Mouse (Mus musculus) lung, embryonic 14.5 days (tissue): Measurements from ENCODE around the gene Arsg. TPM values are rescaled to one million over a fixed set of nuclear protein-coding genes. Genes with fewer than 3 reads are reported as not detected.
A peak's percentile ranks its signal among the peaks of the same experiment; 100 is the strongest.
"Not testable (repeated sequence)": the region's sequence is repeated elsewhere in the genome, so short reads cannot be mapped to it uniquely, and the experiment has no call there.

Source experiments
- ATAC-seq: fragments of 200-750 bp; cut with Nextera tagmentation; 2 replicates; pipeline ENCODE4 v1.8.0; 2017; ENCODE audit warnings: mild to moderate bottlenecking, moderate TSS enrichment, moderate library complexity; ENCODE audit not compliant: insufficient read depth
- DNase-seq: peaks from one replicate; pipeline ENCODE4 v3.0.0-alpha.2; 2015
- H3K27ac ChIP-seq: fragments of 300-500 bp; sonication (generic); 2 replicates; pipeline ENCODE4 v1.5.1; 2014; ENCODE audit warnings: low read depth, mild to moderate bottlenecking, moderate library complexity
- H3K27me3 ChIP-seq: fragments of 300-500 bp; sonication (generic); 2 replicates; pipeline ENCODE4 v1.6.1; 2014; ENCODE audit warnings: low read length, control low read depth; ENCODE audit not compliant: insufficient read depth
- H3K36me3 ChIP-seq: fragments of 300-500 bp; sonication (generic); 2 replicates; pipeline ENCODE4 v1.6.1; 2014; ENCODE audit warnings: control low read depth; ENCODE audit not compliant: insufficient read depth
- H3K4me1 ChIP-seq: fragments of 300-500 bp; sonication (generic); 2 replicates; pipeline ENCODE4 v1.6.1; 2014; ENCODE audit warnings: antibody characterized with exemption, control low read depth; ENCODE audit not compliant: insufficient read depth
- H3K4me2 ChIP-seq: fragments of 300-500 bp; sonication (generic); 2 replicates; pipeline ENCODE4 v1.6.1; 2014; ENCODE audit warnings: mild to moderate bottlenecking
- H3K4me3 ChIP-seq: fragments of 300-500 bp; sonication (generic); 2 replicates; pipeline ENCODE4 v1.5.1; 2014; ENCODE audit warnings: low read depth, low read length
- H3K9ac ChIP-seq: fragments of 300-500 bp; sonication (generic); 2 replicates; pipeline ENCODE4 v1.6.1; 2014
- H3K9me3 ChIP-seq: fragments of 300-500 bp; sonication (generic); 2 replicates; pipeline ENCODE4 v1.6.1; 2016; ENCODE audit warnings: low read depth, low read length, control low read depth
- CTCF ChIP-seq: IDR thresholded peaks from 2 replicates; pipeline ENCODE4 v1.5.1; 2016; ENCODE audit warnings: antibody characterized with exemption, low read depth
- WGBS: fragments of 180-500 bp; shearing (Covaris S2); extraction: QIAGEN DNeasy Blood & Tissue Kit; methylation state at CpG from one replicate; pipeline ENCODE4 v1.1.7; 2014; 5-methylcytosine and 5-hydroxymethylcytosine counted together
- polyA plus RNA-seq: library from polyadenylated mRNA; unstranded; fragments of >200 nt; fragmentation: Nextera tagmentation; extraction: Ambion mirVana; gene quantifications from 2 replicates; pipeline ENCODE4 v1.2.1, GENCODE M21; 2014

Gene Arsg
- polyA plus RNA-seq, 1 experiment from 2014 or later: 5.3 TPM

DNA sequence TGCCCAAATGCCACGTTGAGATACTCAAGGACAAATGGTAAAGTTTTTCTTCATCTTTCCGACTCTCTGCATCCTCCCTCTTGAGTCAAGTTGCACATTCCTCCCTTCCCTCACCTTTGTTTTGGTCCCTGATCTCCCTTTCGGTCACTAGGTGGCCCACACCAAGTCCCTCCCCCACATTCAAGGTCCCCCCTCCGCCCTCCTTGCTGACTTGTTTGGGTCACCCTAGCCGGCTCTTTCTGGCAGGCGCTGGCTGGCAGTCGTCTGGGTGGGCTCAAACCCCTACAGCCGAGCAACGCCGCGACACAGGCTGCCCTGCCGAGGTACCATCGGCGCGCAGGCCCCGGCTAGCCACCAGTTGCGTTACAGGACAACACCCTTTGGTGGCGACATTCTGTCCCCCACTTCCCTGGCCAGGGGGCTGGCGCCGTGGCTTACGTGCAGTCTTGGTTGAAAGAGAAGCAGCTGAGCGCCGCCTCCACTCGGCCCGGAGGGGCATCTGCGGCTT is 137.7 kb downstream of the Arsg start:
- Histone ChIP-seq H3K9ac (peak overlapping the region; percentile 83), H3K9me3 (no peaks in the 10 kb centered on the region), H3K4me1 (0 out of 2 replicates have a peak, but pooled peaks cover 5% of the 10 kb centered on the region), H3K4me3 (peak overlapping the region; percentile 76), H3K4me2 (peak overlapping the region; percentile 75), H3K27me3 (no peaks in the 10 kb centered on the region), H3K36me3 (no peaks in the 10 kb centered on the region), H3K27ac (peak overlapping the region; percentile 88)
- TF ChIP-seq CTCF: peak; percentile 19
- DNase-seq (no peak), ATAC-seq (no peak; the same call in 1 of the 2 replicates)
- WGBS: under 1% methylated on average over 26 of the region's 26 CpGs

DNA sequence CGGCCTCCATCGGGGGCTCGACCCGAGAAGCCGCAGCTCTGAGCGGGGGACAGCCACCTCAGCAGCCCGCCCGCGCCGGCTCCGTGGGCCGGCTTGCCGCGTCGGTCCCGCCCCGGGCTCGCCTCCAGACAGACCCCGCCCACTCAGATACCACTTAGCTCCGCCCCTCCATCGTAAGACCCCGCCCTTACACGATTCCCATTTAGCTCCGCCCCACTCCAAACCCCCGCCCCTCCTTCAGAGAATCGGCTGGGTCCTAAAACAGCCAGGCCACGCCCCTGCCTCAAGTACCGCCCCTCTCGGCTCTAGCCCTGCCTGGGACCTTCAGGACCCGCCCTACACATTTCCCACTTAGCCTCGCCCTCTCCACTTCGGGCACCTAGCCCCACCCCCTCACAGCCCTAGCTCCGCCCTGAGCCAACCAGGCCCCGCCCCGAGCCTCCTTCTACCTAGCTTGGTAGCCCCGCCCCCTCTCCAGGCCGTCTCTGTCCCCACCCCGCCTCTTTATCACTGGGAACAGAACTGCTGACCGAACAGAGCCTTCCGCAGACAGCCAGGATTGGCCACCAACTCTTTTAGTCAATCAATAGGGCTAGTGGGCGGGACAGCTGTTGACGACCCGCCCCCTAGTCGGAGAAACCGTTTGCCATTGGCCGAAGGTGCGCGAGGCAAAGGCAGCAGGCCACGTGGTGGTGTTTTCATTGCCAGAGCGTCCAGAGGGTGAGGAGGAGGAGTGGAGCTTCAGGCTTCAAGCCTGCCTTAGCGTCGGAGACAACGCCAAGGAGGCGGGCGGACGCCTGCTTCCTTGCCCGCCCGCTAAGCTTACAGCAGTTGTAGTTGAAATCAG is 138.4 kb downstream of the Arsg start, which contains the start of gene Wipi1:
TSS of gene Wipi1 (minus strand) at position 665 of the 847 bp plus-strand sequence.
- H3K27me3 ChIP-seq: no peaks in the 10 kb centered on the region
- H3K27ac ChIP-seq: peak within 1 kb of the TSS; percentile 88
- peak within 1 kb of the TSS; percentile 76 for H3K4me3 ChIP-seq
- H3K4me2 ChIP-seq: peak within 1 kb of the TSS; percentile 75
- no peaks in the 10 kb centered on the region for H3K9me3 ChIP-seq
- no peaks in the 10 kb centered on the region for H3K36me3 ChIP-seq
- 1% methylated on average over 56 of the region's 58 CpGs for WGBS
- DNase-seq: peak; percentile 99
- peak within 1 kb of the TSS; percentile 83 for H3K9ac ChIP-seq
- peak; percentile 96 for ATAC-seq
- 0 out of 2 replicates have a peak, but pooled peaks cover 5% of the 10 kb centered on the region for H3K4me1 ChIP-seq
- no peak for TF ChIP-seq CTCF

DNA sequence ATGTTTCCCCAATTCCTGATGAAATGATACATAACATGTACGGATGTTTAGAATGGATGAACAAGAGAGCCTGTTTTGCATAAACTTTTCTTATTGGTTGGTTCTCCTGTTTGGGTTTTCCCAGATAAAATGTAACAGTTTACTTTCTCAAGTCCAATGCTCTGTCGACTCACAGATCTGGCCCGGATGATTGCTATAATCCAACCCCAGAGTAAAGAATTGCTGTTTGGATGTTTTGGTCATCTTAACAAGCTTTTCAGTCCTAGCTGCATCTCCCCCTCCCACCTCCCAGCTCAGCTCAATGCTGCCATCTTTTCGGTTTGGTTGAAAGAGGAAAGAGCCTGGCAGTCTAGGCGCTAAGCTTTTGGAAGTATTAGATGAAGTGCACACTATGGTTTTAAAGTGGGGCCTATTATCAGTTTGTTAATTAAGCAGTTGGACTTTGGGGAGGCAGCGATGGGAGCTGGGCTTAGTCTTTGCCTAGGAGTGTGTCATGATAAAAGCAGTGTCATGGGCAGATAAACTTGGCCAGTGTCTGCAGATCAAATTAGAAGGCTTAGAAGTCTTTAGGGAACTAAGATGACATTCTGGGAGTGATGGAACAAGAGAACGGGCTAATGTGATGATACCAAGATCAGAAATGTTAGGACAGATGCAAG is 139.8 kb downstream of the Arsg start:
- H3K27ac ChIP-seq: 0 out of 2 replicates have a peak overlapping the region, but pooled peaks have one; percentile 1
- TF ChIP-seq CTCF: no peak
- H3K4me2 ChIP-seq: peak overlapping the region; percentile 1; the same call in 1 of the 2 replicates
- H3K4me1 ChIP-seq: 0 out of 2 replicates have a peak, but pooled peaks cover 5% of the 10 kb centered on the region
- no peak overlapping the region for H3K4me3 ChIP-seq
- H3K36me3 ChIP-seq: no peaks in the 10 kb centered on the region
- 53% methylated on average over 7 of the region's 7 CpGs for WGBS
- no peak for DNase-seq
- no peak for ATAC-seq
- H3K9me3 ChIP-seq: no peaks in the 10 kb centered on the region
- H3K27me3 ChIP-seq: no peaks in the 10 kb centered on the region
- no peak overlapping the region for H3K9ac ChIP-seq

DNA sequence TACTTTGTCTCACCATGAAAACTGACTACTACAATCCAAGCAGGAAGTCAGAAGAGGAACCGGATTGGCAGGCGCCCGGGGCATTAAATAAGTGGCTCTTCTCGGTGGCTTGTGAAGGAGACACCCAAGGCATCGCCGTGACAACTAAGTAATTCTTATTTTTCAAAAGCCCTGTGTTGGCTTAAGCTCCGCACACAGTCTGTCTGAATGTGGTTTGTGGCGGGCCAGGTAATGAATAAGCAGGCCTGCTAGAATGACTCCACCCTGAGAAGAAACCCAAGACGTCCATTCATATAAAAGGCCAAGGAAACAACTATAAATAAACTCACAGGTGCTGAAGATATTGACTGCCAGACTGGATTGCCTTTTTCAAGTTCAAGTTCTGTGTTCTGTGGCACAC is 142.1 kb downstream of the Arsg start:
- Histone ChIP-seq H3K4me3 (no peak overlapping the region), H3K4me2 (no peak overlapping the region), H3K36me3 (no peaks in the 10 kb centered on the region), H3K9ac (no peak overlapping the region), H3K9me3 (no peaks in the 10 kb centered on the region), H3K27me3 (no peaks in the 10 kb centered on the region), H3K4me1 (0 out of 2 replicates have a peak, but pooled peaks cover 2% of the 10 kb centered on the region), H3K27ac (no peak overlapping the region)
- ATAC-seq (no peak), DNase-seq (no peak)
- WGBS: 63% methylated on average over 9 of the region's 9 CpGs
- TF ChIP-seq CTCF: no peak

DNA sequence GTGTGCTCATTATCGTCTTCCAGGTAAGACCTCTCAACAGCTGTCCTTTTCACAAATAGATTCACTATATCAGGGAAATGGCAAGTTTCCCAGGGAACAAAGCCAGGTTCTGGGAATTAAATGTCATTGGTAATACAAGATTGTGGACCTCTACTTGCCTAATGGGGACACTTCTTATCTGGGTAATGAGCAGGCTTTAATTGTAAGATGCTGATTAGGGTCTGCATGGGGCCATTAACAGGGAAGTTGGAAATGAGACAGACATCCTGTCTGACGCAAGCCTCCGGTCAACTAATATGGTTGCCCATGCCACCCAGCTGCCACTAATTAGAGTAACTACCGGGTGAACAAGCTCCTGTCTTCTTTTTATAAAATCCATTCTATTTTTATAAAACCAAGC is 143.2 kb downstream of the Arsg start:
- Histone ChIP-seq H3K9ac (no peak overlapping the region), H3K27ac (peak overlapping the region; percentile 9; the same call in 1 of the 2 replicates), H3K36me3 (no peaks in the 10 kb centered on the region), H3K4me3 (no peak overlapping the region), H3K4me1 (no peaks in the 10 kb centered on the region), H3K9me3 (no peaks in the 10 kb centered on the region), H3K27me3 (no peaks in the 10 kb centered on the region), H3K4me2 (no peak overlapping the region)
- TF ChIP-seq CTCF: no peak
- DNase-seq (no peak), ATAC-seq (no peak)
- WGBS: 69% methylated on average over 4 of the region's 4 CpGs

DNA sequence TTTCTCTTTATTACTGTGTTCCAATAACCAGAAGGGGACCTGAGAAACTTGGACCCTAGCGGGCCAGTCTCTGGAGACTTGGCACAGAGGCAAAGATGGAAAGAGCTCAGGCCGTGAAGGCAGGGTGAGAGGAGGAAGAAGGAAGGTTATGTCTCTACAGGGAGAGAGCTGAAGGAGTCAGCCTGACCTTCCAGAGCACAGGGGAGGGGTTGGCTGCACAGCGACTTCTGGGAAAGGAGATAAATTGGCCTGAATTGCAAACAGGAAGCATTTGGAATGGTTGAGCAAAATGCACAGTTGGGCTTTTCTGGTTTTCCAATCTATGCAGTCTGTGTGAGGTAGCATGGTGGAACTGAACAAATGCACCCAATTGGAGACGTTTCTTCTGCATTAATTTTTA is 143.6 kb downstream of the Arsg start:
- H3K4me1 ChIP-seq: no peaks in the 10 kb centered on the region
- H3K4me2 ChIP-seq: no peak overlapping the region
- no peak overlapping the region for H3K9ac ChIP-seq
- peak; percentile 59 for DNase-seq
- no peaks in the 10 kb centered on the region for H3K27me3 ChIP-seq
- no peak overlapping the region for H3K4me3 ChIP-seq
- H3K27ac ChIP-seq: peak overlapping the region; percentile 9; the same call in 1 of the 2 replicates
- TF ChIP-seq CTCF: no peak
- H3K9me3 ChIP-seq: no peaks in the 10 kb centered on the region
- ATAC-seq: no peak
- no peaks in the 10 kb centered on the region for H3K36me3 ChIP-seq
- 40% methylated on average over 4 of the region's 4 CpGs for WGBS

DNA sequence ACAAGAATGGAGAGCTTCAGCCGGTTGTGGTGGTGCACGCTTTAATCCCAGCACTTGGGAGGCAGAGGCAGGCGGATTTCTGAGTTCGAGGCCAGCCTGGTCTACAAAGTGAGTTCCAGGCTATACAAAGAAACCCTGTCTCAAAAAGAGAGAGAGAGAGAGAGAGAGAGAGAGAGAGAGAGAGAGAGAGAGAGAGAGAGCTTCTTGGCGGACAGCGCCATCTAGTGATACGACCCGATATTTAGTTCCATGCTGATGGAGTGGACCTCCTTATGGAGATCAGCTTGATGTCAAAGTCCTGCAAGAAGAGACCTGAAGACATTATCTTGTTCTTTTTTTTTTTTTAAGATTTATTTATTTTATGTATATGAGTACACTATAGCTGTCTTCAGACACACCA is 145.9 kb downstream of the Arsg start:
- peak; percentile 82 for DNase-seq
- not testable (repeated sequence) for H3K9me3 ChIP-seq, H3K27me3 ChIP-seq, H3K4me1 ChIP-seq, H3K9ac ChIP-seq, H3K4me3 ChIP-seq, H3K36me3 ChIP-seq, H3K27ac ChIP-seq, H3K4me2 ChIP-seq, ATAC-seq
- peak; percentile 70 for TF ChIP-seq CTCF
- WGBS: 32% methylated on average over 8 of the region's 8 CpGs
